Mouse (Mus musculus) small intestine, adult 2 months (tissue): ENCODE measurements around the gene Gorasp1.

ENCODE experiments used
- CTCF ChIP-seq: fragments of 200-500 bp; IDR thresholded peaks from 2 replicates; pipeline ENCODE4 v1.5.1; 2012; ENCODE audit warnings: low read depth, mild to moderate bottlenecking, control low read depth, inconsistent platforms, low read length, moderate library complexity, mixed read lengths; ENCODE audit not compliant: insufficient replicate concordance, insufficient read length; ENCODE audit errors: extremely low read depth
- POLR2A ChIP-seq: fragments of 200-500 bp; IDR thresholded peaks from 2 replicates; pipeline ENCODE4 v1.6.1; 2012; ENCODE audit warnings: low read depth, mild to moderate bottlenecking, control low read depth, inconsistent platforms, low read length, moderate library complexity

DNA sequence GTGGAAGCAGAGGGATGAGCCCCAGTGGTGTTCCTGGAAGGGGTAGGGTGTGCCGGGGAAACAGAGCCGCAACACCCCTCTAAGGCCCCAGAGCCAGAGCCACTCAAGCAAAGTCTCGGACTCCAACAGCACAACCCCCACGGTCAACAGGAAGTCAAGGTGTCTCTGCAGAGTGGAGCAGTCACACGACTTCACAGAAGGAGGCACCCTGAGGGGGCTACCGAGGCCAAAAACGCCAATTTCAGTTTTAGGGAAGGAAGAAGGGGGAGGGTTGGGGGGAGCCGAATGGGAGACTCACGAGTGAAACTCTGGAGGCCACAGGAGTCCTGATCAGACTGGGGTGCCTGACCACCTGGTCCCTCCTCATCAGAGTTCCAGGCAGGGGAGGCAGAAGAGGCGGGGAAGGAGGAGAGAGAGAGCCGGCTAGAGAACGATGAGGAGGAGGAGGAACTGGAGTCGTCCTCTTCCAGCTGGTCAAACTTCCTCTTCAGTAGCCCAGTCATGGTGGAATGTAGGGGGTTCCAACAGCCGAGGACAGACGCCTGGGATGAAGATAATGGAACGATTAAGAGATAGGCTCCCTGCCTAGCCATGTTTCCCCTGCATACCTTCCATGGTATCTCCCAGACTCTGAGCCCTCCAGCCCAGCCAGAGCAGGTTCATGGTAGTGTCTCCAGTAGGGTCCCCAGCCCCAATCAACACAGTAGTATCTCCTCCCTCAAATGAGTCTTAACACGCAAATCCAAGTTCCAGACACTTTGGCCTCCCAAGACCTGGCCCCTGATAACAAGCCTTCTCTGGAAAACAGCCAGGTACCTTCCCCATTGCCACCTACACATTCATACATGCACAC is 39.6 kb upstream of the Gorasp1 start:
- TF ChIP-seq CTCF: no peak
- no peak for TF ChIP-seq POLR2A
